In the genomic region with DNA sequence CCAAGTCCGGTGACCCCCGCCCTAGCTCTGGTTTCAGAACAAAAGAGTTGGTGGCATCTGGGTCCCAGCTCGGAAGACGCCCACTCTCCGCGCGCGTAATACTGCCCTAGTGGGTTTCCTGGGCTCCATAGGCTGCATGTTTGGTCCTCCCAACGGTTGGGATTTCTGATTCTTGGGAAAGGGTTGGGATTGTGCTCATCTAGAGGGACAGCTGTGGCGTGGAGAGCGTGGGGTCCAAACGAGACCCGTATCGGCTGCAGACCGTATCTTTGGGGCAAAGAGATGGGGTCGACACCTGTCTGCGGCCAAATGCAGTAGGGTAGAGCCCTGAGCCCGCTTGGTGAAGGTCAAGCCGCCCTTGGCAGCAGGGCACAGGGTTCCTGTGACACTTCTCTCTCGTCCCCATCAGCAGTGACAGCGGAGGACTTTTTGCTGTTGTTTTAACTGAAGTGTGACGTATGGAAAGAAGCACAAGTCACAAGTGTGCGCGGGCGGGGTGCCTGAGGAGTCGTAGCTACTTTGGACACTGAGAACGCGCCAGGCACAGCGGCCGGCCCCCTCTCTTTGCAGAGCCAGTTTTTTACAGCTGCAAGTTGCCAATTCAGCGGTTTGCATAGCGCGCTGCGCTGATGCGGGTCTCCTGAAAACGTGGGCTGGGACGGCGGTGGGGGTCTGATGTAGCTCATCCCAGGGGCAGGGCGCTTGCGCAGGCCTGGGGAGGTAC, we compare ENCODE assay signal across 8 mouse cellular contexts. TPM values are rescaled to one million over a fixed set of nuclear protein-coding genes. Genes with fewer than 3 reads are reported as not detected.
DNase-seq lines count a peak whose midpoint lies in the region; ATAC-seq and TF ChIP-seq lines count a peak whose summit lies in the region.

No protein-coding gene starts in this region.

- TF ChIP-seq POLR2A in heart, adult 2 months (IDR thresholded peaks at IDR 0.05; ENCODE audit: insufficient read depth, low read depth, low read length), result no peak
- TF ChIP-seq POLR2A in kidney, adult 2 months (IDR thresholded peaks at IDR 0.05; ENCODE audit: low read depth, low read length), result no peak

- intact Hi-C loops in heart, adult 2 months (cut with DNase I), result loop anchor here (1.0 to 5.0 kb wide), 3 partner anchors 30 to 100 kb away; a partner anchor contains a TSS

- peak; percentile 8 for DNase-seq in cerebellum, adult 11 months
- no peak for DNase-seq in cerebellum, adult 9-10 months
- DNase-seq in embryonic facial prominence, embryonic 10.5 days (ENCODE audit: low spot score), result peak; percentile 62
- DNase-seq in heart, adult 2 months, result peak; percentile 77 to 82
- DNase-seq in kidney, adult 2 months, result peak; percentile 83
- peak; percentile 70 for DNase-seq in splenic B cell, adult 2 months (ENCODE audit: low read depth, low spot score)

- no peak for ATAC-seq in limb, embryonic 13.5 days (ENCODE audit: low FRiP score, low read depth)
- peak; percentile 55 for ATAC-seq in midbrain, embryonic 13.5 days

- peaks cover 2% of the 10 kb centered on the region for H3K79me2 ChIP-seq in heart, adult 2 months (replicated peaks; ENCODE audit: control insufficient read depth, insufficient read depth, low read length)

- peak overlapping the region; percentile 90 for H3K9ac ChIP-seq in heart, adult 2 months (ENCODE audit: low read depth, low read length)
- H3K9ac ChIP-seq in limb, embryonic 13.5 days, result peak overlapping the region; percentile 78
- peak overlapping the region; percentile 76 for H3K9ac ChIP-seq in midbrain, embryonic 13.5 days (replicated peaks)

- peak overlapping the region; percentile 77 for H3K4me3 ChIP-seq in embryonic facial prominence, embryonic 10.5 days
- peak overlapping the region; percentile 74 for H3K4me3 ChIP-seq in heart, adult 2 months
- peak overlapping the region; percentile 84 for H3K4me3 ChIP-seq in kidney, adult 2 months (ENCODE audit: insufficient read depth, low read depth, low read length)
- peak overlapping the region; percentile 73 for H3K4me3 ChIP-seq in limb, embryonic 13.5 days
- peak overlapping the region; percentile 72 for H3K4me3 ChIP-seq in midbrain, embryonic 13.5 days (replicated peaks)

- 1% methylated on average over 40 of the region's 40 CpGs for WGBS in embryonic facial prominence, embryonic 10.5 days
- WGBS in heart, adult 2 months, result under 1% methylated on average over 40 of the region's 40 CpGs
- WGBS in kidney, adult 2 months, result under 1% methylated on average over 40 of the region's 40 CpGs
- under 1% methylated on average over 40 of the region's 40 CpGs for WGBS in limb, embryonic 13.5 days
- under 1% methylated on average over 40 of the region's 40 CpGs for WGBS in midbrain, embryonic 13.5 days

- no peak for TF ChIP-seq EP300 in heart, adult 2 months (IDR thresholded peaks at IDR 0.05; ENCODE audit: insufficient read depth, low read depth, low read length)

- peak overlapping the region; percentile 73 for H3K27ac ChIP-seq in embryonic facial prominence, embryonic 10.5 days (replicated peaks)
- H3K27ac ChIP-seq in heart, adult 2 months, result peak overlapping the region; percentile 90
- H3K27ac ChIP-seq in kidney, adult 2 months (ENCODE audit: insufficient read depth, low read depth, low read length), result peak overlapping the region; percentile 81
- peak overlapping the region; percentile 63; the same call in 1 of the 2 replicates for H3K27ac ChIP-seq in limb, embryonic 13.5 days
- H3K27ac ChIP-seq in midbrain, embryonic 13.5 days, result no peak overlapping the region

- no peak for TF ChIP-seq CTCF in heart, adult 2 months (IDR thresholded peaks at IDR 0.05)
- TF ChIP-seq CTCF in kidney, adult 2 months (conservative IDR thresholded peaks at IDR 0.05; ENCODE audit: insufficient read depth, insufficient read length, low read depth, low read length), result no peak

- peak overlapping the region; percentile 96 for H3K4me2 ChIP-seq in limb, embryonic 13.5 days (replicated peaks)
- H3K4me2 ChIP-seq in midbrain, embryonic 13.5 days (replicated peaks), result peak overlapping the region; percentile 99

- H3K4me1 ChIP-seq in embryonic facial prominence, embryonic 10.5 days, result peaks cover 47% of the 10 kb centered on the region
- H3K4me1 ChIP-seq in heart, adult 2 months (ENCODE audit: control insufficient read depth, insufficient read depth, low read length), result peaks cover 6% of the 10 kb centered on the region
- peaks cover 27% of the 10 kb centered on the region for H3K4me1 ChIP-seq in kidney, adult 2 months (ENCODE audit: control insufficient read depth, insufficient read depth, low read length)
- H3K4me1 ChIP-seq in limb, embryonic 13.5 days, result peaks cover 57% of the 10 kb centered on the region
- peaks cover 21% of the 10 kb centered on the region for H3K4me1 ChIP-seq in midbrain, embryonic 13.5 days (replicated peaks)

- H3K36me3 ChIP-seq in embryonic facial prominence, embryonic 10.5 days (replicated peaks), result no peaks in the 10 kb centered on the region
- H3K36me3 ChIP-seq in heart, adult 2 months (ENCODE audit: control insufficient read depth, insufficient read depth, low read length), result no peaks in the 10 kb centered on the region
- no peaks in the 10 kb centered on the region for H3K36me3 ChIP-seq in kidney, adult 2 months (ENCODE audit: control insufficient read depth, insufficient read depth, low read length)
- H3K36me3 ChIP-seq in limb, embryonic 13.5 days, result no peaks in the 10 kb centered on the region
- no peaks in the 10 kb centered on the region for H3K36me3 ChIP-seq in midbrain, embryonic 13.5 days
- no peaks in the 10 kb centered on the region for H3K36me3 ChIP-seq in splenic B cell, adult 2 months (ENCODE audit: control insufficient read depth, insufficient read depth, low read length, poor library complexity, severe bottlenecking)

- H3K27me3 ChIP-seq in embryonic facial prominence, embryonic 10.5 days (replicated peaks; ENCODE audit: low read depth, poor library complexity, severe bottlenecking), result peaks cover 56% of the 10 kb centered on the region
- H3K27me3 ChIP-seq in heart, adult 2 months (ENCODE audit: control insufficient read depth, insufficient read depth, low read length), result no peaks in the 10 kb centered on the region
- no peaks in the 10 kb centered on the region for H3K27me3 ChIP-seq in kidney, adult 2 months (replicated peaks; ENCODE audit: control insufficient read depth, insufficient read depth, low read length)
- peaks cover 18% of the 10 kb centered on the region for H3K27me3 ChIP-seq in limb, embryonic 13.5 days
- H3K27me3 ChIP-seq in midbrain, embryonic 13.5 days, result peaks cover 46% of the 10 kb centered on the region
- no peaks in the 10 kb centered on the region for H3K27me3 ChIP-seq in splenic B cell, adult 2 months (ENCODE audit: control insufficient read depth, insufficient read depth, low read length, poor library complexity, severe bottlenecking)

- H3K9me3 ChIP-seq in embryonic facial prominence, embryonic 10.5 days, result no peaks in the 10 kb centered on the region
- no peaks in the 10 kb centered on the region for H3K9me3 ChIP-seq in limb, embryonic 13.5 days
- no peaks in the 10 kb centered on the region for H3K9me3 ChIP-seq in midbrain, embryonic 13.5 days

RNA-seq across cellular contexts. Expression of a gene that starts 1.7 kb away (rescaled TPM):
- polyA plus RNA-seq in embryonic facial prominence, embryonic 10.5 days (2016; fragmentation: Nextera tagmentation; extraction: Ambion mirVana), result 8.4 and 8.5 TPM in 2 replicates
- total RNA-seq in heart, adult 2 months (2021), result 10 to 100 TPM; 18.0 to 21.2 TPM
- polyA plus RNA-seq in heart, adult 2 months (2012; rRNA removed), result 20.4 and 27.1 TPM in 2 replicates
- 42.6 and 49.1 TPM in 2 replicates for polyA plus RNA-seq in kidney, adult 2 months (2012; rRNA removed)
- polyA plus RNA-seq in limb, embryonic 13.5 days (2015; fragmentation: Nextera tagmentation; extraction: Ambion mirVana), result 18.5 and 18.9 TPM in 2 replicates
- polyA plus RNA-seq in midbrain, embryonic 13.5 days (2015; fragmentation: Nextera tagmentation; extraction: Ambion mirVana), result 4.9 and 9.8 TPM in 2 replicates

RNA-seq across cellular contexts. Expression of a gene that starts 30.1 kb away (rescaled TPM):
- polyA plus RNA-seq in embryonic facial prominence, embryonic 10.5 days (2016; fragmentation: Nextera tagmentation; extraction: Ambion mirVana), result 5.8 and 6.6 TPM in 2 replicates
- 1 to 10 TPM; 3.8 to 4.8 TPM for total RNA-seq in heart, adult 2 months (2021)
- polyA plus RNA-seq in heart, adult 2 months (2012; rRNA removed), result 5.9 and 7.4 TPM in 2 replicates
- 4.9 and 5.0 TPM in 2 replicates for polyA plus RNA-seq in kidney, adult 2 months (2012; rRNA removed)
- polyA plus RNA-seq in limb, embryonic 13.5 days (2015; fragmentation: Nextera tagmentation; extraction: Ambion mirVana), result 8.8 and 10.3 TPM in 2 replicates
- polyA plus RNA-seq in midbrain, embryonic 13.5 days (2015; fragmentation: Nextera tagmentation; extraction: Ambion mirVana), result 6.2 and 7.0 TPM in 2 replicates
